Mouse (Mus musculus) liver, adult 2 months (tissue): ENCODE data around the gene Ccdc62.

Source experiments
- CTCF ChIP-seq: fragments of 200-500 bp; IDR thresholded peaks from 2 replicates; pipeline ENCODE4 v1.5.1; 2011; ENCODE audit warnings: low read depth, low read length, control low read depth
- POLR2A ChIP-seq: fragments of 200-500 bp; IDR thresholded peaks from 2 replicates; pipeline ENCODE4 v1.6.1; 2011; ENCODE audit warnings: low read length, control low read depth; ENCODE audit not compliant: insufficient read depth; ENCODE audit errors: extremely low read depth

- TF ChIP-seq CTCF, result no peak
- no peak for TF ChIP-seq POLR2A
Measured at GRCm38 (mm10) chr5:124005591-124005990, 75.1 kb downstream of the Ccdc62 start.
